Mouse (Mus musculus) kidney, embryonic 16.5 days (tissue): ENCODE results near the gene Sdk2. TPM values are rescaled to one million over a fixed set of nuclear protein-coding genes. Genes with fewer than 3 reads are reported as not detected.
A peak's percentile ranks its signal among the peaks of the same experiment; 100 is the strongest.

Source experiments
- ATAC-seq: fragments of 200-750 bp; cut with Nextera tagmentation; 2 replicates; pipeline ENCODE4 v1.8.0; 2017; ENCODE audit warnings: moderate TSS enrichment; ENCODE audit not compliant: low FRiP score, low TSS enrichment
- H3K27ac ChIP-seq: fragments of 300-500 bp; sonication (generic); 2 replicates; pipeline ENCODE4 v1.5.1; 2014; ENCODE audit warnings: low read length
- H3K27me3 ChIP-seq: fragments of 300-500 bp; sonication (generic); 2 replicates; pipeline ENCODE4 v1.6.1; 2014; ENCODE audit warnings: low read length, control low read depth, mixed read lengths; ENCODE audit not compliant: insufficient read depth
- H3K36me3 ChIP-seq: fragments of 300-500 bp; sonication (generic); 2 replicates; pipeline ENCODE4 v1.6.1; 2014; ENCODE audit warnings: low read length, control low read depth, mixed read lengths; ENCODE audit not compliant: insufficient read depth
- H3K4me1 ChIP-seq: fragments of 300-500 bp; sonication (generic); 2 replicates; pipeline ENCODE4 v1.6.1; 2014; ENCODE audit warnings: low read length, control low read depth, mixed read lengths; ENCODE audit not compliant: insufficient read depth
- H3K4me2 ChIP-seq: fragments of 300-500 bp; sonication (generic); replicated peaks from 2 replicates; pipeline ENCODE4 v1.6.1; 2014; ENCODE audit warnings: low read depth, low read length
- H3K4me3 ChIP-seq: fragments of 300-500 bp; sonication (generic); 2 replicates; pipeline ENCODE4 v1.5.1; 2014; ENCODE audit warnings: mild to moderate bottlenecking, low read length
- H3K9ac ChIP-seq: fragments of 300-500 bp; sonication (generic); replicated peaks from 2 replicates; pipeline ENCODE4 v1.6.1; 2014; ENCODE audit warnings: low read length
- H3K9me3 ChIP-seq: fragments of 300-500 bp; sonication (generic); 2 replicates; pipeline ENCODE4 v1.6.1; 2016; ENCODE audit warnings: low read length, control low read depth
- WGBS: fragments of 180-500 bp; shearing (Covaris S2); extraction: QIAGEN DNeasy Blood & Tissue Kit; methylation state at CpG from one replicate; pipeline ENCODE4 v1.1.7; 2014; 5-methylcytosine and 5-hydroxymethylcytosine counted together
- polyA plus RNA-seq: library from polyadenylated mRNA; unstranded; fragments of >200 nt; fragmentation: Nextera tagmentation; extraction: Ambion mirVana; gene quantifications from 2 replicates; pipeline ENCODE4 v1.2.1, GENCODE M21; 2015

Gene Sdk2
- polyA plus RNA-seq, 1 experiment from 2014 or later, result 2.8 TPM

- 66% methylated on average over 8 of the region's 8 CpGs for WGBS
- H3K27me3 ChIP-seq, result peaks cover 25% of the 10 kb centered on the region; the same call in 1 of the 2 replicates
Observed at GRCm38 (mm10) chr11:114070131-114070530, 3.3 kb upstream of the Sdk2 start.

GRCm38 (mm10) chr11:114068390-114068789 is 1.5 kb upstream of the Sdk2 start:
- ATAC-seq, result peak; percentile 64; the same call in 1 of the 2 replicates
- WGBS, result under 1% methylated on average over 5 of the region's 5 CpGs
- Histone ChIP-seq H3K9ac (no peak overlapping the region; the same call in 1 of the 2 replicates), H3K9me3 (no peaks in the 10 kb centered on the region), H3K27me3 (peaks cover 42% of the 10 kb centered on the region), H3K4me1 (peaks cover 41% of the 10 kb centered on the region), H3K27ac (no peak overlapping the region), H3K4me3 (no peak overlapping the region), H3K36me3 (no peaks in the 10 kb centered on the region), H3K4me2 (0 out of 2 replicates have a peak overlapping the region, but pooled peaks have one; percentile 8)

More at GRCm38 (mm10) chr11:114070131-114070530, 3.3 kb upstream of the Sdk2 start:
- no peak overlapping the region for H3K4me2 ChIP-seq
- no peak overlapping the region for H3K4me3 ChIP-seq
- peaks cover 30% of the 10 kb centered on the region for H3K4me1 ChIP-seq
- H3K36me3 ChIP-seq, result no peaks in the 10 kb centered on the region
- no peak overlapping the region for H3K27ac ChIP-seq
- H3K9ac ChIP-seq, result no peak overlapping the region
- no peak for ATAC-seq
- H3K9me3 ChIP-seq, result no peaks in the 10 kb centered on the region

GRCm38 (mm10) chr11:114066098-114066950 is 522 bp downstream of the Sdk2 start:
- H3K4me3 ChIP-seq, result peak overlapping the region; percentile 56
- H3K9me3 ChIP-seq, result no peaks in the 10 kb centered on the region
- WGBS, result under 1% methylated on average over 90 of the region's 90 CpGs
- 0 out of 2 replicates have a peak, but pooled peaks have one; percentile 7 for ATAC-seq
- peaks cover 46% of the 10 kb centered on the region for H3K27me3 ChIP-seq
- H3K9ac ChIP-seq, result peak overlapping the region; percentile 72
- peak overlapping the region; percentile 78 for H3K4me2 ChIP-seq
- no peaks in the 10 kb centered on the region for H3K36me3 ChIP-seq
- H3K4me1 ChIP-seq, result peaks cover 41% of the 10 kb centered on the region
- H3K27ac ChIP-seq, result peak overlapping the region; percentile 64

- H3K27me3 ChIP-seq, result peaks cover 46% of the 10 kb centered on the region
- WGBS, result 1% methylated on average over 19 of the region's 19 CpGs
- H3K4me3 ChIP-seq, result peak overlapping the region; percentile 56
Observed at GRCm38 (mm10) chr11:114065596-114065995, 1.2 kb downstream of the Sdk2 start.

GRCm38 (mm10) chr11:114064871-114065388 is 1.9 kb downstream of the Sdk2 start:
- peak; percentile 8; the same call in 1 of the 2 replicates for ATAC-seq
- Histone ChIP-seq H3K36me3 (no peaks in the 10 kb centered on the region), H3K4me2 (peak overlapping the region; percentile 78), H3K27ac (no peak overlapping the region), H3K4me3 (peak overlapping the region; percentile 56), H3K27me3 (peaks cover 46% of the 10 kb centered on the region), H3K9me3 (no peaks in the 10 kb centered on the region), H3K9ac (peak overlapping the region; percentile 72), H3K4me1 (peaks cover 46% of the 10 kb centered on the region)
- 0% methylated on average over 32 of the region's 32 CpGs for WGBS

More at GRCm38 (mm10) chr11:114065596-114065995, 1.2 kb downstream of the Sdk2 start:
- peak overlapping the region; percentile 72 for H3K9ac ChIP-seq
- H3K4me2 ChIP-seq, result peak overlapping the region; percentile 78
- H3K36me3 ChIP-seq, result no peaks in the 10 kb centered on the region
- no peak for ATAC-seq
- H3K27ac ChIP-seq, result no peak overlapping the region
- peaks cover 43% of the 10 kb centered on the region for H3K4me1 ChIP-seq
- H3K9me3 ChIP-seq, result no peaks in the 10 kb centered on the region

- Histone ChIP-seq H3K9ac (no peak overlapping the region), H3K9me3 (no peaks in the 10 kb centered on the region), H3K4me2 (no peak overlapping the region), H3K36me3 (no peaks in the 10 kb centered on the region), H3K27ac (no peak overlapping the region), H3K4me1 (peaks cover 31% of the 10 kb centered on the region), H3K27me3 (peaks cover 36% of the 10 kb centered on the region), H3K4me3 (no peak overlapping the region)
- 58% methylated on average over 7 of the region's 7 CpGs for WGBS
- ATAC-seq, result no peak
Observed at GRCm38 (mm10) chr11:114061946-114062345, 4.9 kb downstream of the Sdk2 start.

GRCm38 (mm10) chr11:114061265-114061664 is 5.6 kb downstream of the Sdk2 start:
- ATAC-seq, result no peak
- Histone ChIP-seq H3K27ac (no peak overlapping the region), H3K9ac (no peak overlapping the region), H3K4me3 (no peak overlapping the region), H3K4me1 (peaks cover 28% of the 10 kb centered on the region), H3K9me3 (no peaks in the 10 kb centered on the region), H3K36me3 (no peaks in the 10 kb centered on the region), H3K27me3 (peaks cover 35% of the 10 kb centered on the region), H3K4me2 (no peak overlapping the region)
- WGBS, result 31% methylated on average over 2 of the region's 2 CpGs

GRCm38 (mm10) chr11:114056351-114056750 is 10.5 kb downstream of the Sdk2 start:
- WGBS, result 54% methylated on average over 2 of the region's 2 CpGs
- Histone ChIP-seq H3K27me3 (no peaks in the 10 kb centered on the region; the same call in 1 of the 2 replicates), H3K9me3 (no peaks in the 10 kb centered on the region), H3K27ac (no peak overlapping the region), H3K4me1 (0 out of 2 replicates have a peak, but pooled peaks cover 5% of the 10 kb centered on the region), H3K4me3 (no peak overlapping the region), H3K36me3 (no peaks in the 10 kb centered on the region), H3K9ac (no peak overlapping the region), H3K4me2 (no peak overlapping the region)
- ATAC-seq, result no peak

- no peak overlapping the region for H3K27ac ChIP-seq
- no peak overlapping the region for H3K4me2 ChIP-seq
- no peak overlapping the region for H3K9ac ChIP-seq
- H3K36me3 ChIP-seq, result no peaks in the 10 kb centered on the region
- no peaks in the 10 kb centered on the region for H3K9me3 ChIP-seq
- peaks cover 6% of the 10 kb centered on the region for H3K4me1 ChIP-seq
- no peaks in the 10 kb centered on the region for H3K27me3 ChIP-seq
- no peak overlapping the region for H3K4me3 ChIP-seq
- ATAC-seq, result no peak
- 59% methylated on average over 17 of the region's 17 CpGs for WGBS
Observed at GRCm38 (mm10) chr11:114054581-114055315, 12.1 kb downstream of the Sdk2 start.
